Mouse (Mus musculus) adrenal gland, postnatal 10 days (tissue): ENCODE results near the gene Ddx28. TPM values are rescaled to one million over a fixed set of nuclear protein-coding genes. Genes with fewer than 3 reads are reported as not detected.
A peak's percentile ranks its signal among the peaks of the same experiment; 100 is the strongest.

ENCODE experiments used
- DNase-seq: peaks from one replicate; pipeline ENCODE4 v3.0.0; 2021; ENCODE audit warnings: mixed read lengths
- long read RNA-seq, 2 experiments: library from polyadenylated mRNA; stranded (forward); transcript quantifications; one replicate each; pipeline ENCODE4 v2.0.0; 2021
- total RNA-seq, 2 experiments: library from RNA; stranded (reverse); gene quantifications; 2 replicates each; pipeline ENCODE4 v1.2.3; 2021

The Ddx28 gene
- 10 to 100 TPM; 13.1 to 16.2 TPM for total RNA-seq
- long read RNA-seq, experiment 1, transcript Ddx28-201 (1 exons, 2,262 nt), result major isoform, 29 of 29 reads
- long read RNA-seq, experiment 1, partial matches to known transcripts, result 0 of 29 reads
- long read RNA-seq, experiment 1, other reads (novel, unspliced or antisense), result 0 of 29 reads
- long read RNA-seq, experiment 2, transcript Ddx28-201 (1 exons, 2,262 nt), result major isoform, 22 of 22 reads
- long read RNA-seq, experiment 2, partial matches to known transcripts, result 0 of 22 reads
- long read RNA-seq, experiment 2, other reads (novel, unspliced or antisense), result 0 of 22 reads

- DNase-seq, result no peak
These were observed at the start of gene Ddx28 for GRCm38 (mm10) chr8:106011643-106011986. Gene Ddx28 (minus strand): TSS chr8:106011882.

- no peak for DNase-seq
These were observed 48.8 kb upstream of the Ddx28 start for GRCm38 (mm10) chr8:106060521-106060920.

GRCm38 (mm10) chr8:106059613-106060371, 48.1 kb upstream of the Ddx28 start:
- DNase-seq, result peak; percentile 76

DNA sequence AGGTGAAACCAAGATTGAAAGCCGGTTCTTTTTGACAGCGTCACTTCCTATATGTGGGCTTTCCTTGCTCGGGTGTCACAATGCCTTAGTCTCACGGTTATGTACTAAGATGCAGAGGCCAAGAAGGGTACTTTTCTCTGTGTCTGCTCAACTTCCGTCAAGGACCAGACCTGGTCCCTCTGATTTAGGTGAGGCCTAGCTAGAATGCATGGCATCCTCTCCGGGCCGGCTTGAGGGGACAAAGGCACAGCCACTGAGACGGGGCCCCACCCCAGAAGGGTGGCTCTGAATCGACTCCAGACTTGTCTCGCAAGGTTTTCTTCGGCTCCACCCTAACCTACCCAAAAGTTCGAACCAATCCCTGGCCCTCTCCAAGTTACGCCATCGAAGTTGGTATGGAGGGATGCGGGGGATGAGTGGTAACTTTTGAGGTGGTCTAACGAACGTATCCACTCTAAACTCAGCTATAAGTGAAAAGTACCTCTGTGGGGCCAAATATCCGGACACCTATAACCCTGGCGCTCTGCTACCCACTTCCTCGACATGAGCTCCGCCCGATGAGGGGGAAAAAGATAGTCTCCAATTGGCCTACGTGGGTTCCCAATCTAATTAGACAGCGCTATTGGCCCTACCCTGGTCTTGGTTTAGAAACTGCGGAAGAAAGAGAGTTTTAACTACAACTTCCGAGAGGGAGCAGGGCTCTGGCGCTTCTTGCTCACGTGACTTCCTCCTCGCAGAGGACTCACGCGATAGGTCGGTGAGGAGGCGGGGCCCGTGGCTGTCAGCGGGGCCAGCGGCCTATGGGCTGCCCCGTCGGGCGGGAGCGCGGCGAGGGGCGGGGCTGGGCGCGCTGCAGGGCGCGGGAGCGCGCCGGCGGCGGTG, 47.3 kb upstream of the Ddx28 start, which contains the start of gene Nfatc3:
Nfatc3 (plus strand) TSS at position 110 of the 882 bp plus-strand sequence.
- DNase-seq, result peak; percentile 97

GRCm38 (mm10) chr8:106056455-106056982, 44.8 kb upstream of the Ddx28 start:
- DNase-seq, result no peak

DNA sequence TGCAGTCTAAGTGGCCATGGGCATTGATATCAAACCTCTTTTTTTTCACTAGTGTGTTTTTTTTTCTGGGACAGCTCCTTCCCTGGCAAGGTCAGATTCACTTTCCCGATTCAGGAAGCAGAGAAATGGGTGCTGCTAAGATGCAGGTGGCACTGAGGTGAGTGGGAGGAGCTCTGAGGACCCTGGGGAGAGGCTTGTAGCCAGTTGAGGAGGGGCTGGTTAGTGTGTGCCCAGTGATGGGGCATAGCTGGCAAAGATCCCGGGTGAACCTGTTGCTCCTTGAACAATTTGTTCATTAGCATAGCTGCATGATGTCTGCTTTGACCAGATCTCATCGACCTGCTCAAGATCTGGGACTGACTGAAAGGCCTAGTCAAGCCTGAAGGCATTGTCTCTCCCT, 43.4 kb upstream of the Ddx28 start:
- DNase-seq, result no peak

DNA sequence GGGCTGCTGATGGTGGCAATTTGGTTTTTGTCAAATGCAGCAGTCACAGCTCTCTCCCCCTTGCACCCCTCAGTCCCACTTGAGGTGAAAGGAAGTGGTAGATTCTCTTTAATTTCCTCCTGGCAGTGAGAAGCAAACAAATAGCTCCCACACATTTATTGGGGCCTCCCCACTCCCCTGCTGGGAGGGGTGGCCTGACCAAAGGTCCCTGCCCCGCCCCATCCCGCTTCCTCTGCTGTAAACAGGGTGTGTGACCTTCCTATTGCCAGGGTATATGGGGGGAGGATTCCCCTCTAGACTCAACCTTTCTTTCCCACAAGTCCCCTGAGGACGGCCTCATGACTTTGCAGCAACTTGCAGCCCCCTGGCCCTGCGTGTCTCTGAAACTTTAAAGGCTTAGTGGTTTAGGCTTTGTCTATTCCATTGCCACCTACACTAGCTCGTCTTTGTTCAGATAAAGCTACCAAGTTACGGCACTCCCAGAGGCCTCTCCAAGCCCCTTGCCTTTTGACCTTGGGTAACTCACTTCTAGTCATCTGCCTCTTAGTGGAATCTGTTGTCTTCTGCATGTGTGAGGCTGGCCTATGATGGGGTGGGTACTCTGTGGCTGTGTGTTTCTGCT, 42.6 kb upstream of the Ddx28 start:
- DNase-seq, result peak; percentile 32

DNA sequence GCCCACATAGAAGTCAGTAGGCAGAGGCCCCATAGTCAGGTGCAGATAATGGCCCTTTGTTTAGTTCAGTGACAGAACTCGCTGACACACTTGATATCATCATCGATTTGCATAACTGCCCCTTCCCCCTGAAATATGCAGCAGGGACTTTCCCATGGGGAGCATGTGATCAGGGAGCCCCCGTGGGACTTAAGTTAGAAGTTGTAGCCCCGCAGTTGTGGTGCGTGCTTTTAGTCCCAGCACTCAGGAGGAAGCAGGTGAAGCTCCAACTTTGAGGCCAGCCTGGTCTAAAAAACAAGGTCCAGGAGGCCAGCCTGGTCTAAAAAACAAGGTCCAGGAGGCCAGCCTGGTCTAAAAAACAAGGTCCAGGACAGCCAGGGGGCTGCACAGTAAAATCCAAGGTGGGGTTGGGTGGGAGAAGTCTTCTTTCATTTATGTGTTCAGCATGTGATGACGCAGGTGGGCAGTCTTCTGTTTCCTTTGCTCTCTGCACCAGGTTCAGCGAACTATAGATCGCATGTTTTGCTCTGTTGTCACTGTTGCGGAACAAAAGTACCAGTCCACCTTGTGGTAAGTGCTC, 40.9 kb upstream of the Ddx28 start:
- DNase-seq, result no peak

DNA sequence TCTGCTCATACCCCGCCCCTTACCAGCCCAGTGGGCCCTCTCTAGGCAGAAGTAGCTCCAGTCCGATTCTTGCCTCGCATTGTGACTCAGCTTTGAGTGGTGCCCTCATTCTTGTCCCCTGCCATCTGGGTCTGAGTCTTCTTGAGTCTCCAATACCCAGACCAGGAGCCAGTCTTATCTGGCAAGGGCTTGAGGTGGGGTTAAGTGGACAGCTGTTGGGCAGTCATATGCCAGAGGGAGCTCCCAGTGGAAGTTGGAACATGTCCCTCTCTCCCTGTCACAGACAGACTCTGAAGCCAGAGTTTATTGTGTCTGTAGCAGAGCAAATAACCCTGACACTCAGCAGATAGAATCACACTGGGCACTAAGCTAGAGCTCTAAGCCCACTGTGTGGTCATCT, 39.4 kb upstream of the Ddx28 start:
- DNase-seq, result no peak

- no peak for DNase-seq
These were observed 38.2 kb upstream of the Ddx28 start for GRCm38 (mm10) chr8:106049840-106050239.

GRCm38 (mm10) chr8:106047854-106048630, 36.4 kb upstream of the Ddx28 start:
- no peak for DNase-seq

GRCm38 (mm10) chr8:106046872-106047559, 35.3 kb upstream of the Ddx28 start:
- DNase-seq, result no peak

DNA sequence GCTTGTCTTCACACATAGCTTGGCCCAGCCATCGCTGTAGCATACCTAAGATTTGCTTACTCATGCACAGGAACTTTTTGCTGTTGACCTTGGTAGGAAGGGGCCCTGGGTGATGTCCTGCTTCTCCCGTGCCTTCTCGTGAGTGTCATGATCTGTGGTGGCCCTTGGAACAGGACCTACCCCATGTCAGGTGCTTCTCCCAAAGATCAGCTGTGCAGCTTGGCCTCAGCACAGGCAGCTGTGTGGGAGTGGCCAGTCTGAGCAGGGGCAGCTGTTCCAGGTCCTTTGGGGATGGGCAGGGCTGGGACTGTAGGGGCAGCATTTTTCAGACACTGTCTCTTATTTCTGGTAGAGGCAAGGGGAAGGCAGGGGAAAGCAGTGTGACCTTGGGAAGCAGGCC, 32.5 kb upstream of the Ddx28 start:
- peak; percentile 19 for DNase-seq

DNA sequence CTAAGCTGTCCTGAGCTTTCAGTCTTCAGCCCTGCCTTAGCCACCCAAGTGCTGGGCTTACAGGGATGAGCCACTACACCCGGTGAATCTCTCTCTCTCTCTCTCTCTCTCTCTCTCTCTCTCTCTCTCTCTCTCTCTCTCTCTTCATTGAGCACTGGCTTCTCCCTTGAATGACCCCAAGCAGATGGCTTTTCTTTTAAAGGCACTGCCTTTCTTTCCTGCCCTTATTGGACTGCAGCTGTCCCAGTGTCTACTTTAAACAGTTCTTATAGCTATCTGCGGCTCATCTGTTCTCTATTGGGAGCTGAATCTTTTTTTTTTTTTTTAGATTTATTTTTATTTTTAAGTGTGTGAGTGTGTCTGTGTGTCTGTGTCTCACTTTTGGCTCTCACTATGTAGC, 31.4 kb upstream of the Ddx28 start:
- no peak for DNase-seq

- no peak for DNase-seq
These were observed 28.5 kb upstream of the Ddx28 start for GRCm38 (mm10) chr8:106040218-106040617.

DNA sequence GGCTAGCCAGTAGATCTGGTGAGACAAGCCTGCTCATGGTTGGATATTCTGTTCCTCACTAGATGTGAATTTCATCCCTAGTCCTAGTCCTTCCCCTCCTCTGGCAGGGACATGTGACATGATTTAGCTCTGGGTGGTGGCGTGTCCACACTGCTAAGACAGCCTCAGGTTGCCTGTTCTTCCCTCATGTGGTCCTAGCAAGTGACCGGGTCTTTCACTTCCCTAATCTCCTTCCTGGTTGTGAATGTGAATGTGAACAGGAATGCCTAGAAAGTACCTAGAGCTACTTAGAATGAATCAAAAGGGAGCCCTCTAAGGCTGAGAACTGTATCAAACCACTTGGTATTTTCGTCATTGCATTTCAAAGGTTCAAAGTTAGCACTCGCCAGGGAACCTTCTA, 27.9 kb upstream of the Ddx28 start:
- no peak for DNase-seq

DNA sequence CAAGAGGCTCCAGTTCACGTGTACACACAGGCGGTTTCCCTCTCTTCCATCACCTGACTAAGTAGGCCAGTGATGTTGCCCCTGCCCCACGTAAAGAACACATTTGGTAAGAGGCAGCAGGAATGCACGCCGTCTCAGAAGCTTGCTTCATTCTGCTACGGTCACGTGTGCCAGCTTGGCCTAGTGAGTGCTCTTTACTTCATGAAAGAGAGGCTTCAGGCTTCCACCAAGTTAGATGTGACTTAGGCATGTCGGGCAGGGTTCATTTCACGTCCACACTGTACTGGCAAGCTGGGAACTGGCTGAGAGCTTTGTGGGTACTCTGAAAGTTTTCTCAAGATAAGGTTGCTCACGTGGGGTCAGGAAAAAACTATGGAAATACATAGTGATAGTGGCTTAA, 27.0 kb upstream of the Ddx28 start:
- DNase-seq, result no peak

GRCm38 (mm10) chr8:106022483-106022882, 10.8 kb upstream of the Ddx28 start:
- DNase-seq, result peak; percentile 83

- no peak for DNase-seq
These were observed 6.4 kb upstream of the Ddx28 start for GRCm38 (mm10) chr8:106018039-106018438.

DNA sequence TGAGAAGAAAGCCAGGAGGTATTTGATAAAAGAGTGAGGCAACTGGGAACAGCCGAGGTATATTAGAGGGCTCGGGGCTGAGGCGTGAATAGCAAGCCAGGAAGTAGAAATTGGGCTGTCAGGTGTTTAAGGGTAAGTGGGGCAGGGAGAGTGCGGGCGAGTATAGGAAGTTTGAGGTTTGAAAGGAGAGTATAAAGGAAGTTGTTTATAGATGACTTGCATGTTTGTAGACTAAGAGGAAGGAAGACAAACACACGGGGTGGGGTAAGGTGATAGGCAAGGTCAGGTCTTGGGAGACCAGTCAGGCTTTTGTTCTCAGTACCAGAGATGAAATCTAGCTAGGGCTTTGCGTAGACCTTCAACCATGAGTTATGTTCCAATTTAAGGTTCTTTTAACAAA, 5.4 kb upstream of the Ddx28 start:
- no peak for DNase-seq
